Mouse (Mus musculus) cerebellum, adult (tissue): ENCODE measurements around the gene Msi2.
A peak's percentile ranks its signal among the peaks of the same experiment; 100 is the strongest.

Experiments
- ATAC-seq: cut with Nextera tagmentation; 2 replicates; pipeline ENCODE4 v1.9.2; 2017; ENCODE audit warnings: mild to moderate bottlenecking, moderate library complexity, mixed read lengths; ENCODE audit not compliant: insufficient number of reproducible peaks, low FRiP score, low TSS enrichment

Msi2 gene

DNA sequence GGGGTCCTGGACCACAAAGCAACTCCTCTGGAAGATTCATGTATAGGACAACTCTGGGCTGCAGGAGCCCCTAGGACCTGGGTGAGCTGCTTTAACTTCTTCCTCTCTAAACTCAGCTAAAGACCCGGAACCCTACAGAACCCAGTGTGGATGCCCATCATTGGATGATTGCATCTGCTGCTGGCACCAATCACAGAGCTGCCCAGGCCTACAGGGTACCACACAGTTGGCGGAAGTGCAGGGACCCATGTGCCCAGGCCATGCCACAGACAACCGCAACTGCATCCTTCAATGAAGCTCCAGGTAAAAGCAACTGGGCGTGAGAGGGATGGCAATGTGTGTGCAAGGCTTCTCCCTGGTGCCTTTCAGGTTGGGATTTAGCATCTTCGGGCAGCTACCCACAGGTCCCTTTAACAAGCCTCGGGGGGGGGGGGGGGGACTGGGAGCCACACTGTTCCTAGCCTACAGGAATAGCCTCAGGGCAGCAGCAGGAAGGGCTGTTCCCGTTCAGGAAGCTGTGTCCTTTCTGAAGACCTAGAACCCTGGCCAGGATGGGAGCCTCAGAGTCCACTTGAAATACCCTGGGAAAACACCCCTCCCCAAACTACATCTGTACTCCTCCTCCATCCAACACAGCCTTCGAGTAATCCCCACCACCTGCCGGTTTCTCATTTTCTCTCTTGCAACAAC, 98.7 kb downstream of the Msi2 start:
- no peak for ATAC-seq

DNA sequence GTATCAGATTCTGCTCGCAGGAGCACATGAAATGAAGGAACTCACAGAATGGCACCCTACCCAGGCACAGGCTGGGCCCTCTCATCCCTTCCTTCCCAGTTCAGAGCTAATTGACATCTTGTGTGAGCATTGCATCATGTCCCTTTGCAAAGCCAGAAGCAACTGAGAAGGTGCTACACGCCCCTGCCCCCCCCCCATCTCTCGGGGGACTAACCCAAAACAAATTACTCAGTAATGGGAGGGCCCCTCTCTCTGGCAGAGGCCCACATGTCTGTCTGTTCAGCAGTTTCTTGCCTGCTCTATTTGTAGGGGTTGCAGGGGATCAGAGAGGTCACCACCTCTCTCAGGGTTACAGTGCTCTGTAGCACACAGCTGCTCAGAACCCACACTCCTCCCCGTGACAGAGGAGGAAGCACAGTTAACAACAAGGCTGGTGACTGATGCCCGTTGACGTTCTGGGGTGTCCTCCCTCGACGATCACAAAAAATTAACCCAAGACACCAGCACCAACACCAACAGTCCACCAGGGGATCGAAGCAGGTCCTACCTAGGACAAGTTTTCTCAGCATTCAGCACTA, 99.5 kb downstream of the Msi2 start:
- no peak for ATAC-seq

DNA sequence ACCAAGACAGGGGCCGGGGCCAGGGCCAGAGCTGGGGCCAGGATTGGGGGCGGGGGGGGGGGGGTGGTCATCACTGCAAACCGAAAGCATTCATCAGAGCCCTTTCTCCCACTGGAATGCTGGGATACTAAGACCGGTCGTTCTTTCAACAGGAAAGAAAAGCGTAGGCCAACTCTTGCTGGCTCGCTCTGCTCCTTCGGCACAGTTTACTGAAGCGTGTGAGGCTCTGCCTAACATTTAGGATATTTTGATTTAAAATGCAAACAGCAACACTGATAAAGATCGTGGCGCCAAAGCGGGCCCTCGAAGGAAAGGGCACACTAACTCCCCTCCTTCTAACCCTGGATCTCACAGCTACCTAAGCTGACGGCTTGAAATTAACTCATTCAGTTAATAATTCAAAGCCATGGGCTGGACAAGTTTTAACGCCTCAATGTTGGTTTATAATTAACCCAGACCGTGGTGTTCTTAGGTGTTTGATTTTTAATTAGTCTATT, 100.3 kb downstream of the Msi2 start:
- no peak for ATAC-seq

GRCm38 (mm10) chr11:88617380-88617779, 100.9 kb downstream of the Msi2 start:
- ATAC-seq = no peak

GRCm38 (mm10) chr11:88614527-88615305, 103.6 kb downstream of the Msi2 start:
- no peak for ATAC-seq

DNA sequence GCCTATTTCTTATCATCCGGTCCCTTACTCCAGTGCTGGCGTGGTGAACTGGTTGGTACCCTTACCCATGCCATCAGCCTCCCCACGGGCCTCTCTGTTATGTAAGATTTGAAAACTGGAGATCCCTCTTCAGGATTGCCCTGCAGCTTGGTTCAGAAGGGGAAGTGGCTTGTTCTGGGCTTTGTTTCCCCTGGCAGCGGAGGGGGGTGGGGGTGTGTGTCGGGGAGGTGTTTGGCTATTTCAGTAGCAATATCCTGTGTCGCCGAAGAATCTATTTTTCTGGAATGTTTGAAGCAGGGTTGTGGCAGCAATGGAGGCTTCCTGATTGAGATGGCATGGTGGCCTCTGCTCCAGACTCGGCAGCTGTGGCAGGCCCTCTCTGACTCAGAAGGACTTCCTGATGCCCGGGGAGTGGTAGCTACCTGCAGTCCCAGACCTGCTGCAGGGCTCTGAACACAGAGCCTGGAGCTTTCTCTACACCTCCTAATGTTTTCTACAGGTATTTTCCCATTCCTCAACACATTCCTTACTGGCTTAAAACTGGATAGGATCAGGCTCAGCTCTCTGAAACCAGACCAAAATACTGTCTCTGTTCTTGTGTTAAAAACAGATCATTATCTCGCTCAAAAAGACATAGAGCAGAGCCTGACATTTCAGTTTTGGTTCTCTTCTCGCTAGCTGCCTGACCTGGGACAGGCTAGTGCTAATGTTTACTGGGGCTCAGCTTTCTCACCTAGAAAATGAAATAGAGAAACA, 104.4 kb downstream of the Msi2 start:
- no peak for ATAC-seq

- ATAC-seq = no peak
Measured at GRCm38 (mm10) chr11:88613008-88613407, 105.3 kb downstream of the Msi2 start.

DNA sequence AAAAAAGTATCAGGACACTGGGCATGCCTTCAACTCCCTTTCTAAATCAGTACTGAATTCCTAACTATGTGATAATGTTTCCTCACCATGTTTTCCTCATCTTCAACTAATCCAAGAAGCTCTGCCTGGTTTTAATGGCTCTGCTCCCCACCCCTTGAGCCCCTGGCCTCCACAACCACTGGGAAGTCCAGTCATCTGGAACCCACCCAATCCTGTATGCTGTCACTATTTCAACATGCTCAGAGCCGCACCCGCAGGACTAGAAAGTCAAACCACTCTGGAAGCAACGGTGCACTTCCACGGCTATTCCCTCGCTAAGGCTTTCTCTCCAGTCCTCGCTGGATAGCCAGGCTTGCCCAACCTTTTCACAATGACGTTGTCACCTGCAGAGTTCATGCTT, 106.2 kb downstream of the Msi2 start:
- ATAC-seq = no peak

- ATAC-seq = no peak
Measured at GRCm38 (mm10) chr11:88610809-88611208, 107.5 kb downstream of the Msi2 start.

- ATAC-seq = no peak
Measured at GRCm38 (mm10) chr11:88610112-88610511, 108.2 kb downstream of the Msi2 start.

- ATAC-seq = no peak
Measured at GRCm38 (mm10) chr11:88608584-88608983, 109.7 kb downstream of the Msi2 start.

GRCm38 (mm10) chr11:88607725-88608383, 110.5 kb downstream of the Msi2 start:
- no peak for ATAC-seq

DNA sequence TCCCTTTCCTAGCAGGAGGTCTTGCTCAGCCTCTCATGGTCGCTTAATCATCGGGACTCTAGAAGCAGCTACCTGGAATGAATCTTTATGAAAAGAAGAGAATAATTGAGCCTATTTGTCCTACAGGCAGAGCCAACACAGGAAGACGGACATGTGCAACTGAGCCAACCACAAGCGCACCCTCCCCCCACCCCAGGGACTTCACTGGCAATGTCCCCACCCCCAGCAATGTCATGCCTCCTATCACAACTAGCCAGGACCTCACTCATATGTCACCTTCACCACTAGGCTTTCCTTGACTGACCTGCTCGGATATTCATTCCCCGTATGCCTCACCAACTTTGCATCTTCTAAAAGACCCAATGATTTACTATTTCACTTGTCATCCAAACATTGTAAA, 112.5 kb downstream of the Msi2 start:
- ATAC-seq = no peak

- ATAC-seq = no peak
Measured at GRCm38 (mm10) chr11:88605098-88605525, 113.2 kb downstream of the Msi2 start.

- no peak for ATAC-seq
Measured at GRCm38 (mm10) chr11:88604635-88605034, 113.7 kb downstream of the Msi2 start.

DNA sequence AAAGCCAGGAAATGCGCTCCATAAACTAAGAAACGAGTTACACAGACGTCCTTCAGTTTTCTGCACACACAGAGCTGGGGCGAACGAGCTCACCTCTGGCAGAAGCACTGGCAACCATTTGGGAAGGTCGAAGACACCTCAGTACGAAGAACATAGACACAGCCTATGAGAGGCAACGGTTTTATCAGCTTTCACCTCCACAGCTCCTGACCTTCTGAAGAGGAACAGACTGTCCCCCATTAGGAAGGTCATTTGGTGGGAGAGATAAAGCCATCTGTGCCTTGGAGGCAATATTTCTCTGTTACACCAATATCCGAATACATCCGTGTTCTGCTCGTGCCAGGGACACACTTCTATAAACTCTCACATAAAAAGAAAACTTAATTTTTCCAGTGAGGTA, 114.9 kb downstream of the Msi2 start:
- ATAC-seq = no peak

DNA sequence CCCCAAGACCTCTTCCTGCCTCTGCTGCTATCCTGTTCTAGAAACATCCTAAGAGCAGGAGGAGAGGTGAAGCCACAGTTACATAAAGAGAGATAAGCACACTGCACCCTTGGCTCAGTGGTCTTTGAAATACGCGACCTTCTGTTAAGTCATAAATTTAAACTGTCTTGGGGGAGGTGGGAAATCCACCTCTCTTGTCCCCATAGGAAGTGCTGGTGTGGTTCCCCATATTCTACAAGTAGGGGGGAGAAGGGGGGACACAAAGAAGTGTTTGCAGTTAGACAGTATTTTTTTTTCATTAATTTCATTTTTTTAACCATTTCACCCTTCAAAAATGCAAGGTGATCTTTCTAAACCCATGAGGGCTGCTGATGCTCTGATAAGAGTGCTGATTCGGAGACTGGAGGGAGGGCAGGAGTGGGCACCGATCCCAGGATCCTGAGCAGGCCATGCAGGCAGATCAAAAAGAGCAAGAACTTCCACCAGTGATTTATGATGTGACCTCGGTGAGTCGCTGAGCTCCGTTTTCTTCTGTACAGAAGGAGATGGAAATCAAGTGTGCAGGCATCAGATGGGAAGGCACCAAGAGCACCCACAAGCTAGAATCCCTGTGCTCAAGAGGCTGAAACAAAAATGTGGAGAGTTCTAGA, 115.7 kb downstream of the Msi2 start:
- no peak for ATAC-seq

GRCm38 (mm10) chr11:88600194-88600593, 118.1 kb downstream of the Msi2 start:
- no peak for ATAC-seq

GRCm38 (mm10) chr11:88599332-88600130, 118.8 kb downstream of the Msi2 start:
- ATAC-seq = 0 out of 2 replicates have a peak, but pooled peaks have one; percentile 45
